Mouse (Mus musculus): ENCODE results near the gene Btbd3. TPM values are rescaled to one million over a fixed set of nuclear protein-coding genes. Genes with fewer than 3 reads are reported as not detected.
A peak's percentile ranks its signal among the peaks of the same experiment; 100 is the strongest.

The Btbd3 gene
- polyA plus RNA-seq, 1 experiment, result 13.6 TPM

GRCm38 (mm10) chr2:138265356-138266005 is 9.1 kb downstream of the Btbd3 start:
- H3K9me3 ChIP-seq (replicated peaks; ENCODE audit: control insufficient read depth, insufficient read depth, low read length, poor library complexity, severe bottlenecking), result no peaks in the 10 kb centered on the region
- H3K9ac ChIP-seq (ENCODE audit: low read depth, poor library complexity, severe bottlenecking), result no peak overlapping the region
- TF ChIP-seq POLR2A (IDR thresholded peaks at IDR 0.05; ENCODE audit: insufficient read depth, low read length) (no peak), EP300 (IDR thresholded peaks at IDR 0.05; ENCODE audit: insufficient read depth, low read depth, low read length) (peak; percentile 78)
- peak overlapping the region; percentile 17; the same call in 1 of the 2 replicates for H3K27ac ChIP-seq (ENCODE audit: insufficient read depth, low read length)
- H3K4me1 ChIP-seq (ENCODE audit: control insufficient read depth, insufficient read depth, low read length), result peaks cover 5% of the 10 kb centered on the region
- no peak overlapping the region for H3K4me3 ChIP-seq (ENCODE audit: low read depth, low read length)
- H3K36me3 ChIP-seq (ENCODE audit: control insufficient read depth, insufficient read depth, low read length, poor library complexity, severe bottlenecking), result no peaks in the 10 kb centered on the region
- no peaks in the 10 kb centered on the region for H3K27me3 ChIP-seq (ENCODE audit: control insufficient read depth, insufficient read depth, low read length, poor library complexity, severe bottlenecking)

GRCm38 (mm10) chr2:138266679-138267078 is 10.3 kb downstream of the Btbd3 start:
- Histone ChIP-seq H3K27me3 (ENCODE audit: control insufficient read depth, insufficient read depth, low read length, poor library complexity, severe bottlenecking) (no peaks in the 10 kb centered on the region), H3K27ac (ENCODE audit: insufficient read depth, low read length) (no peak overlapping the region), H3K9ac (ENCODE audit: low read depth, poor library complexity, severe bottlenecking) (no peak overlapping the region), H3K4me1 (ENCODE audit: control insufficient read depth, insufficient read depth, low read length) (peaks cover 5% of the 10 kb centered on the region), H3K36me3 (ENCODE audit: control insufficient read depth, insufficient read depth, low read length, poor library complexity, severe bottlenecking) (no peaks in the 10 kb centered on the region), H3K9me3 (replicated peaks; ENCODE audit: control insufficient read depth, insufficient read depth, low read length, poor library complexity, severe bottlenecking) (no peaks in the 10 kb centered on the region), H3K4me3 (ENCODE audit: low read depth, low read length) (no peak overlapping the region)
- no peak for TF ChIP-seq POLR2A (IDR thresholded peaks at IDR 0.05; ENCODE audit: insufficient read depth, low read length)
- no peak for TF ChIP-seq CTCF (IDR thresholded peaks at IDR 0.05; ENCODE audit: low read depth, low read length)
- TF ChIP-seq EP300 (IDR thresholded peaks at IDR 0.05; ENCODE audit: insufficient read depth, low read depth, low read length), result no peak

GRCm38 (mm10) chr2:138267852-138268513 is 11.6 kb downstream of the Btbd3 start:
- Histone ChIP-seq H3K27me3 (ENCODE audit: control insufficient read depth, insufficient read depth, low read length, poor library complexity, severe bottlenecking) (no peaks in the 10 kb centered on the region), H3K9ac (ENCODE audit: low read depth, poor library complexity, severe bottlenecking) (no peak overlapping the region), H3K27ac (ENCODE audit: insufficient read depth, low read length) (no peak overlapping the region), H3K9me3 (replicated peaks; ENCODE audit: control insufficient read depth, insufficient read depth, low read length, poor library complexity, severe bottlenecking) (no peaks in the 10 kb centered on the region), H3K4me3 (ENCODE audit: low read depth, low read length) (no peak overlapping the region), H3K36me3 (ENCODE audit: control insufficient read depth, insufficient read depth, low read length, poor library complexity, severe bottlenecking) (no peaks in the 10 kb centered on the region), H3K4me1 (ENCODE audit: control insufficient read depth, insufficient read depth, low read length) (peaks cover 5% of the 10 kb centered on the region)
- TF ChIP-seq CTCF (IDR thresholded peaks at IDR 0.05; ENCODE audit: low read depth, low read length) (no peak), POLR2A (IDR thresholded peaks at IDR 0.05; ENCODE audit: insufficient read depth, low read length) (no peak), EP300 (IDR thresholded peaks at IDR 0.05; ENCODE audit: insufficient read depth, low read depth, low read length) (no peak)

- Histone ChIP-seq H3K4me3 (ENCODE audit: low read depth, low read length) (no peak overlapping the region), H3K4me1 (ENCODE audit: control insufficient read depth, insufficient read depth, low read length) (peaks cover 5% of the 10 kb centered on the region), H3K9ac (ENCODE audit: low read depth, poor library complexity, severe bottlenecking) (no peak overlapping the region), H3K9me3 (replicated peaks; ENCODE audit: control insufficient read depth, insufficient read depth, low read length, poor library complexity, severe bottlenecking) (no peaks in the 10 kb centered on the region), H3K27ac (ENCODE audit: insufficient read depth, low read length) (no peak overlapping the region), H3K36me3 (ENCODE audit: control insufficient read depth, insufficient read depth, low read length, poor library complexity, severe bottlenecking) (no peaks in the 10 kb centered on the region), H3K27me3 (ENCODE audit: control insufficient read depth, insufficient read depth, low read length, poor library complexity, severe bottlenecking) (no peaks in the 10 kb centered on the region)
- TF ChIP-seq EP300 (IDR thresholded peaks at IDR 0.05; ENCODE audit: insufficient read depth, low read depth, low read length), result no peak
- TF ChIP-seq POLR2A (IDR thresholded peaks at IDR 0.05; ENCODE audit: insufficient read depth, low read length), result no peak
- no peak for TF ChIP-seq CTCF (IDR thresholded peaks at IDR 0.05; ENCODE audit: low read depth, low read length)
Observed at GRCm38 (mm10) chr2:138269330-138269729, 13.0 kb downstream of the Btbd3 start.

- no peak overlapping the region for H3K4me3 ChIP-seq (ENCODE audit: low read depth, low read length)
- no peaks in the 10 kb centered on the region for H3K9me3 ChIP-seq (replicated peaks; ENCODE audit: control insufficient read depth, insufficient read depth, low read length, poor library complexity, severe bottlenecking)
- no peaks in the 10 kb centered on the region for H3K36me3 ChIP-seq (ENCODE audit: control insufficient read depth, insufficient read depth, low read length, poor library complexity, severe bottlenecking)
- H3K27me3 ChIP-seq (ENCODE audit: control insufficient read depth, insufficient read depth, low read length, poor library complexity, severe bottlenecking), result no peaks in the 10 kb centered on the region
- no peak overlapping the region for H3K27ac ChIP-seq (ENCODE audit: insufficient read depth, low read length)
- H3K4me1 ChIP-seq (ENCODE audit: control insufficient read depth, insufficient read depth, low read length), result no peaks in the 10 kb centered on the region
- no peak overlapping the region for H3K9ac ChIP-seq (ENCODE audit: low read depth, poor library complexity, severe bottlenecking)
- TF ChIP-seq POLR2A (IDR thresholded peaks at IDR 0.05; ENCODE audit: insufficient read depth, low read length) (no peak), CTCF (IDR thresholded peaks at IDR 0.05; ENCODE audit: low read depth, low read length) (no peak), EP300 (IDR thresholded peaks at IDR 0.05; ENCODE audit: insufficient read depth, low read depth, low read length) (no peak)
Observed at GRCm38 (mm10) chr2:138273404-138274073, 17.2 kb downstream of the Btbd3 start.

- Histone ChIP-seq H3K9ac (ENCODE audit: low read depth, poor library complexity, severe bottlenecking) (no peak overlapping the region), H3K9me3 (replicated peaks; ENCODE audit: control insufficient read depth, insufficient read depth, low read length, poor library complexity, severe bottlenecking) (no peaks in the 10 kb centered on the region), H3K4me1 (ENCODE audit: control insufficient read depth, insufficient read depth, low read length) (peaks cover 1% of the 10 kb centered on the region), H3K27ac (ENCODE audit: insufficient read depth, low read length) (no peak overlapping the region), H3K36me3 (ENCODE audit: control insufficient read depth, insufficient read depth, low read length, poor library complexity, severe bottlenecking) (no peaks in the 10 kb centered on the region), H3K4me3 (ENCODE audit: low read depth, low read length) (no peak overlapping the region), H3K27me3 (ENCODE audit: control insufficient read depth, insufficient read depth, low read length, poor library complexity, severe bottlenecking) (no peaks in the 10 kb centered on the region)
- TF ChIP-seq CTCF (IDR thresholded peaks at IDR 0.05; ENCODE audit: low read depth, low read length) (no peak), EP300 (IDR thresholded peaks at IDR 0.05; ENCODE audit: insufficient read depth, low read depth, low read length) (no peak), POLR2A (IDR thresholded peaks at IDR 0.05; ENCODE audit: insufficient read depth, low read length) (no peak)
Observed at GRCm38 (mm10) chr2:138274086-138274485, 17.7 kb downstream of the Btbd3 start.
